Mouse (Mus musculus): ENCODE measurements around the gene Galt.

DNA sequence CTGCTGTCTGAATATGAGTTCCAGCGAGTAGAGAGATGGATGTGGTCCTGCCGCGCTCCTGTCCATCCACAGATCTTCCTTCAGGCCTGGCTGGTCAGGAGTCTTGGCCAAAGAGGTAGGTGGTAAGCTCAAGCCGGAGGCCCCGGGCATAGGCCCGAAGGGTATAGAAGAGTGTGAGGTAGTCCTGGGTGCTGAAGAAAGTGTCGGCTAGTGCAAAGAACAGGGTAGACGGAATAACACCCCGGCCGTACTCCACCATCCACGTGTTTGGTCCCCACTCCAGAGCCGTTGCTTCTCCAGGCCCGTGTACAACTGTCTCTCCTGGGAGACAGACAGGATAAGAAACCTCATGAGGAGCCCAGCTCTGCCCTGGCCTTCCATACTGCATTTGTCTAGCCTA, 15.8 kb upstream of the Galt start:
- TF ChIP-seq CTCF (IDR thresholded peaks at IDR 0.05; ENCODE audit: control insufficient read depth, insufficient read depth, insufficient replicate concordance, low read depth, low read length) (no peak), POLR2A (IDR thresholded peaks at IDR 0.05; ENCODE audit: control insufficient read depth, low read depth, low read length) (no peak)
